Mouse (Mus musculus) lung, adult 2 months (tissue): Measurements from ENCODE around the gene Anxa8.

Experiments
- CTCF ChIP-seq: fragments of 200-500 bp; IDR thresholded peaks from 2 replicates; pipeline ENCODE4 v1.5.1; 2011; ENCODE audit warnings: mild to moderate bottlenecking, low read length, control low read depth; ENCODE audit not compliant: insufficient read depth
- POLR2A ChIP-seq: fragments of 200-500 bp; IDR thresholded peaks from 2 replicates; pipeline ENCODE4 v1.6.1; 2011; ENCODE audit warnings: low read depth, mild to moderate bottlenecking, control low read depth, low read length, borderline replicate concordance; ENCODE audit errors: extremely low read depth

GRCm38 (mm10) chr14:34135391-34135790 is 49.6 kb downstream of the Anxa8 start:
- no peak for TF ChIP-seq CTCF
- TF ChIP-seq POLR2A = no peak
